Mouse (Mus musculus) forebrain, embryonic 11.5 days (tissue): ENCODE data around the gene Adh5. TPM values are rescaled to one million over a fixed set of nuclear protein-coding genes. Genes with fewer than 3 reads are reported as not detected.
"Not testable (repeated sequence)": the region's sequence is repeated elsewhere in the genome, so short reads cannot be mapped to it uniquely, and the experiment has no call there.

Experiments used
- ATAC-seq: fragments of 200-750 bp; cut with Nextera tagmentation; replicated peaks from 2 replicates; pipeline ENCODE4 v1.8.0; 2017; ENCODE audit warnings: moderate TSS enrichment; ENCODE audit not compliant: low FRiP score
- DNase-seq: peaks from one replicate; pipeline ENCODE4 v3.0.0-alpha.2; 2017; ENCODE audit warnings: low spot score
- H3K27ac ChIP-seq: fragments of 300-500 bp; sonication (generic); 2 replicates; pipeline ENCODE4 v1.5.1; 2014; ENCODE audit warnings: low read depth, low read length
- H3K27me3 ChIP-seq: fragments of 300-500 bp; sonication (generic); 2 replicates; pipeline ENCODE4 v1.6.1; 2014; ENCODE audit warnings: mild to moderate bottlenecking, low read length, mixed read lengths; ENCODE audit not compliant: control insufficient read depth, insufficient read depth
- H3K36me3 ChIP-seq: fragments of 300-500 bp; sonication (generic); 2 replicates; pipeline ENCODE4 v1.6.1; 2014; ENCODE audit warnings: mild to moderate bottlenecking, low read length, moderate library complexity, mixed read lengths; ENCODE audit not compliant: control insufficient read depth, insufficient read depth
- H3K4me1 ChIP-seq: fragments of 300-500 bp; sonication (generic); replicated peaks from 2 replicates; pipeline ENCODE4 v1.6.1; 2014; ENCODE audit warnings: low read length, mixed read lengths; ENCODE audit not compliant: control insufficient read depth, insufficient read depth
- H3K4me2 ChIP-seq: fragments of 300-500 bp; sonication (generic); 2 replicates; pipeline ENCODE4 v1.6.1; 2014; ENCODE audit warnings: low read depth, mild to moderate bottlenecking, low read length, moderate library complexity, mixed read lengths; ENCODE audit not compliant: severe bottlenecking
- H3K4me3 ChIP-seq: fragments of 300-500 bp; sonication (generic); 2 replicates; pipeline ENCODE4 v1.5.1; 2014; ENCODE audit warnings: low read depth, low read length
- H3K9ac ChIP-seq: fragments of 300-500 bp; sonication (generic); 2 replicates; pipeline ENCODE4 v1.6.1; 2014; ENCODE audit warnings: low read length
- H3K9me3 ChIP-seq: fragments of 300-500 bp; sonication (generic); 2 replicates; pipeline ENCODE4 v1.6.1; 2016; ENCODE audit warnings: low read length, mixed read lengths; ENCODE audit not compliant: control insufficient read depth
- whole genome bisulfite sequencing: fragments of 180-500 bp; shearing (Covaris S2); extraction: QIAGEN DNeasy Blood & Tissue Kit; methylation state at CpG from one replicate; pipeline ENCODE4 v1.1.7; 2014; 5-methylcytosine and 5-hydroxymethylcytosine counted together
- polyA plus RNA-seq: library from polyadenylated mRNA; unstranded; fragments of >200 nt; fragmentation: Nextera tagmentation; extraction: Ambion mirVana; gene quantifications from 2 replicates; pipeline ENCODE4 v1.2.1, GENCODE M21; 2014

The Adh5 gene
- polyA plus RNA-seq, 1 experiment from 2014 or later, result 266 TPM

DNA sequence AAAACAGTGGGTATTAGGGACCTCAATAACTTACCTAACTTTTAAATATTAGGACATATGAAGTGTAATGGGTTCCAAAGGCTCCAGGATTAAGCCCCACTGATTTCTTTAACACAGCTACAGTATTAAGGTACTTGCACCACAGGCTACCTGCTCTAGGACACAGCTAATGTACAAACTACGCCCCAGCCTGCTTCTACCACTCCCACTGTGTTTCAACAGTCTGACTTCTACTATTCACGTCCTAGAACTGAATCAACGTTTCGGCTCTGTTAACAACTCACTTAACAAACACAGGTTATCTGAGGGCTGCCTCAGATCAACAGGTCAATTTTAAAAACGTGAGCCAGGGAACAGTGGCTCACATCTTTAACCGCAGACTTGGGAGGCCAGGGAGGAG lies 20.9 kb downstream of the Adh5 start:
- Histone ChIP-seq H3K9me3 (no peaks in the 10 kb centered on the region), H3K27ac (no peak overlapping the region), H3K9ac (no peak overlapping the region), H3K4me1 (no peaks in the 10 kb centered on the region), H3K36me3 (no peaks in the 10 kb centered on the region; the same call in 1 of the 2 replicates), H3K4me3 (no peak overlapping the region), H3K4me2 (no peak overlapping the region), H3K27me3 (no peaks in the 10 kb centered on the region)
- no peak for ATAC-seq
- DNase-seq, result no peak
- WGBS, result 86% methylated on average over 6 of the region's 6 CpGs

GRCm38 (mm10) chr3:138464573-138465147 lies 21.8 kb downstream of the Adh5 start:
- Histone ChIP-seq H3K9ac (no peak overlapping the region), H3K36me3 (no peaks in the 10 kb centered on the region; the same call in 1 of the 2 replicates), H3K27me3 (no peaks in the 10 kb centered on the region), H3K4me2 (no peak overlapping the region), H3K27ac (no peak overlapping the region), H3K4me3 (no peak overlapping the region), H3K4me1 (no peaks in the 10 kb centered on the region), H3K9me3 (no peaks in the 10 kb centered on the region)
- DNase-seq, result no peak
- 87% methylated on average over 16 of the region's 16 CpGs for WGBS
- no peak for ATAC-seq

- ATAC-seq, H3K9me3 ChIP-seq, H3K36me3 ChIP-seq, DNase-seq, H3K4me1 ChIP-seq, H3K27ac ChIP-seq, H3K27me3 ChIP-seq, H3K4me2 ChIP-seq, H3K9ac ChIP-seq, H3K4me3 ChIP-seq: not testable (repeated sequence)
- 95% methylated on average over 1 of the region's 1 CpGs for WGBS
Observed at GRCm38 (mm10) chr3:138466656-138467055, 23.8 kb downstream of the Adh5 start.

DNA sequence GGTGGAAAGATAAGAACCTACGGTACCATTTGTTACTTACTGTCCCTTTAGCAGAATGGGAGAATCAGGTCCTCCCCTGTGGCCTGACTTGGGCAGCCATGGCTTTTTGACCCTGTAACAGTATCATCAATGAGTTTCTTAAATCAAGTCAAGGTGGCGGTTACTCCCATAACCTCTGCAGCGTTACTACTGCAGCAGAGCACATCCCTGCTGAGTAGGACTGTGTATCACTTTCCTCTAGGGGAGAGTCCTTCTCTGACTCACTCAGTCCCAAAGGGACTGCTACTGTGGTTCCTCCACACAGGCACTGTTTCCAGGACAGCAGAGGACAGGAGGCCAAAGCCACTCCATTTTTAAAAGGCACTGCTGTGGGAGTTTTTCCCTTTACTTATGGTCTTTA lies 28.2 kb downstream of the Adh5 start:
- 82% methylated on average over 3 of the region's 3 CpGs for WGBS

GRCm38 (mm10) chr3:138479489-138479888 lies 36.6 kb downstream of the Adh5 start:
- no peaks in the 10 kb centered on the region for H3K4me1 ChIP-seq
- H3K4me3 ChIP-seq, result no peak overlapping the region
- no peak overlapping the region for H3K4me2 ChIP-seq
- H3K27me3 ChIP-seq, result no peaks in the 10 kb centered on the region
- DNase-seq (no peak), ATAC-seq (no peak)
- no peak overlapping the region for H3K9ac ChIP-seq
- 94% methylated on average over 8 of the region's 8 CpGs for WGBS
- no peak overlapping the region for H3K27ac ChIP-seq
- H3K36me3 ChIP-seq, result no peaks in the 10 kb centered on the region; the same call in 1 of the 2 replicates
- no peaks in the 10 kb centered on the region for H3K9me3 ChIP-seq

More for the DNA sequence above, 28.2 kb downstream of the Adh5 start:
- no peak overlapping the region for H3K9ac ChIP-seq
- no peaks in the 10 kb centered on the region for H3K27me3 ChIP-seq
- DNase-seq (no peak), ATAC-seq (no peak)
- H3K9me3 ChIP-seq, result no peaks in the 10 kb centered on the region
- no peaks in the 10 kb centered on the region for H3K4me1 ChIP-seq
- H3K4me2 ChIP-seq, result no peak overlapping the region
- H3K4me3 ChIP-seq, result no peak overlapping the region
- H3K27ac ChIP-seq, result no peak overlapping the region
- no peaks in the 10 kb centered on the region; the same call in 1 of the 2 replicates for H3K36me3 ChIP-seq

DNA sequence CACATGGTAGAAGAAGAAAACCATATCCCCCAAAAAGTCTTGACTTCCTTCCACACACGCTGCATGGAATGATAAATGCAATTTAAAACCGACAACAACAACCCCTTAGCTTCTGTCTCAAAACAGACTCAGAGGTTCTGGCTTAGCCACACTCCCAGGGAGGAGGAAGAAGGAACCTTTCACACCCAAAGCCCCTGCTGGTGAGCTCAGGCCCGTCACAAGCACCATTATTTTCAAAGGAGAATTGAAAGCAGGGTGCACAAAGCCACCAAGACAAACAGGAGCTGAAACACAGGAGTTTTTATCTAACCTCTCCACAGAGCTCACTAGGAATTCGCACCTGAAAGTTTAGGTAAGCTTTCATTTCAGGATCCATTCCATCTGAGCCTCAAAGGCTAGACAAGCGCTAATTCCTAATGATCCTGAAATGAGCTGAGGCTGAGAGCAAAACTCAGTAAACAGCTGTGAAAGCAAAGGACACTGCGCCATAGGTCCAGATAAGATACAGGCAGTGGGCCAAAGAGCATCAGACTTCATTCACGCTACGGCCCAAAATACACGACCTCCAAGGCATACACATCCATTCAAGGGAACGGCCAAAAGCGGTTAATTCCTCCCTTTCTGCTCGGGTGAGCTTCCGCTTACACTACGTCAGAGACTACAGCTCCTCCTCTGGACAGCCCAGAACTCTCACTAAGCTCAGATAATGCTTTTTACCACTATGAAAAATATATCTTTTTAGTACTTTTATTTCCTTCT lies 38.8 kb downstream of the Adh5 start:
- Histone ChIP-seq H3K27me3 (no peaks in the 10 kb centered on the region), H3K36me3 (peaks cover 4% of the 10 kb centered on the region; the same call in 1 of the 2 replicates), H3K4me2 (no peak overlapping the region), H3K9ac (no peak overlapping the region), H3K27ac (no peak overlapping the region), H3K4me1 (no peaks in the 10 kb centered on the region), H3K4me3 (no peak overlapping the region), H3K9me3 (no peaks in the 10 kb centered on the region)
- no peak for ATAC-seq
- 68% methylated on average over 14 of the region's 14 CpGs for WGBS
- no peak for DNase-seq

DNA sequence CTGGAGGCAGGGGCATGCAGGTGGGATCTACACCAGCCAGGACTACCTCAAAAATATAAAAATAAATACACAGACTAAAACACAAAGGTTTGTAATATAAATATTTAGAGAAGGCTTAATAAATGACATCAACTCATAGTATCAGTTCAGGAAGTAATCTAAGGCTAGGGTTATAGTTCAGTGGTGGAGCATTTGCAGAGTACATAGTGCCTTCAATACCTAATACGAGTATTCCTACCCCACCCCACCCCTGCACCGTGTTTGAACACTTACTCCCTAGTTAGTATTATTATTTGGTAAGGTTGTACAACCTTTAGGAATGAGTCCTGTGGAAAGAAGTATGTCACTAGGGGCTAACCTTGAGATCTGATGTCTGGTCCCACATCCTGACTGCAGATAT lies 40.3 kb downstream of the Adh5 start:
- H3K4me1 ChIP-seq, result 0 out of 2 replicates have a peak, but pooled peaks cover under 1% of the 10 kb centered on the region
- H3K4me2 ChIP-seq, result no peak overlapping the region
- DNase-seq (no peak), ATAC-seq (no peak)
- H3K36me3 ChIP-seq, result peaks cover 4% of the 10 kb centered on the region; the same call in 1 of the 2 replicates
- H3K27me3 ChIP-seq, result no peaks in the 10 kb centered on the region
- H3K27ac ChIP-seq, result no peak overlapping the region
- 88% methylated on average over 2 of the region's 2 CpGs for WGBS
- H3K4me3 ChIP-seq, result no peak overlapping the region
- H3K9me3 ChIP-seq, result no peaks in the 10 kb centered on the region
- H3K9ac ChIP-seq, result no peak overlapping the region

DNA sequence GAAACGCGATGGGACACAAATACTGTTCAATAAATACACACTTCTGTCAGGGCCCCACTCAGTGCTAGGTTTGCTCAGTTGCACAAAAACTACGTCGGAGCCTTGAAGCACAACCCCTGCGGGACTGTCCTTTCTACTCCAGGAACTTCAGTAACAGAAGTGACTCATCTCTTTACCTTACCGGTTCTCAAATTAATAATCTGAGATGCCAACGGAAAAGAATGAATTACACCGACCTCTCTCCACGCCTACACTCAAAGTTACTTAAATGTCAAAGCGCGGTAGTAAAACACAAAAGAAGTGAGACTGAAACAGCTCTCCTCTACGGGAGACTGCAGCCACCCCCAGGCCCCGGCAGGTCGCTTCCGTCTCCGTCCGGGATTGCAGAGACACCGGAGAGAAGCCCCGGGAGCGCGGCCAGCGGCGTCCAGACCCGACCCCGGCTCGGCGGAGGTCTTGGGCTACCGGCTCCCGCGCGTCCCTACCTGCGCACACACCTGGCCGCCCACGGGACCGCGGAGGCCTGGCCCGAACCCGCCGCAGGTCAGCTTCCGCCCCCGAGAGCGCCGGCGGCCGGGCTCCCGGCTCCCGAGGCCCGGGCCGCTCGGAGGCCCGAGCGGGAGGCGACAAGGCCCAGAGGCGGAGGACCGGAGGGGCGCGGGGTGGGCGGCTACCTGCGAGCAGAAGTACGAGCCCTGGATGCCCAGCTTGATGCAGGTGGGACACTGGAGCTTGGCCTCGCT lies 45.9 kb downstream of the Adh5 start:
- Histone ChIP-seq H3K4me3 (peak overlapping the region; percentile 81), H3K4me2 (peak overlapping the region; percentile 59), H3K9ac (peak overlapping the region; percentile 84), H3K27me3 (no peaks in the 10 kb centered on the region), H3K36me3 (peaks cover 4% of the 10 kb centered on the region; the same call in 1 of the 2 replicates), H3K27ac (peak overlapping the region; percentile 59; the same call in 1 of the 2 replicates), H3K4me1 (0 out of 2 replicates have a peak, but pooled peaks cover 2% of the 10 kb centered on the region), H3K9me3 (no peaks in the 10 kb centered on the region)
- under 1% methylated on average over 56 of the region's 61 CpGs for WGBS
- ATAC-seq, result no peak
- DNase-seq, result no peak
